Mouse (Mus musculus) layer of hippocampus, postnatal 36 days (tissue): ENCODE data around the gene Cacna1a. TPM values are rescaled to one million over a fixed set of nuclear protein-coding genes. Genes with fewer than 3 reads are reported as not detected.
"Not testable (repeated sequence)": the region's sequence is repeated elsewhere in the genome, so short reads cannot be mapped to it uniquely, and the experiment has no call there.

Experiments used
- DNase-seq, 2 experiments: peaks; one replicate each; pipeline ENCODE4 v3.0.0; 2022
- total RNA-seq, 2 experiments: library from RNA; stranded (reverse); gene quantifications; 2 replicates each; pipeline ENCODE4 v1.2.3; 2021

Gene Cacna1a
- total RNA-seq, 2 experiments from 2014 or later = 191 to 224 TPM

GRCm38 (mm10) chr8:84661961-84662571, 273.8 kb downstream of the Cacna1a start:
- DNase-seq = peak in 1 of 2 experiments; percentile 54

- peak; percentile 91 to 93 for DNase-seq
These were observed 274.4 kb downstream of the Cacna1a start, which contains the start of gene Ier2 for GRCm38 (mm10) chr8:84662581-84663065. TSS of gene Ier2 (minus strand) at chr8:84662852.

- DNase-seq = peak; percentile 96
These were observed 275.5 kb downstream of the Cacna1a start for GRCm38 (mm10) chr8:84663483-84664327.

GRCm38 (mm10) chr8:84664566-84665384, 276.5 kb downstream of the Cacna1a start:
- DNase-seq = peak; percentile 80 to 81

GRCm38 (mm10) chr8:84665385-84665893, 277.2 kb downstream of the Cacna1a start:
- no peak for DNase-seq

- DNase-seq = no peak
These were observed 279.8 kb downstream of the Cacna1a start for GRCm38 (mm10) chr8:84668081-84668480.

GRCm38 (mm10) chr8:84668731-84669485, 280.7 kb downstream of the Cacna1a start:
- no peak for DNase-seq

GRCm38 (mm10) chr8:84670295-84671006, 282.2 kb downstream of the Cacna1a start:
- not testable (repeated sequence) for DNase-seq

GRCm38 (mm10) chr8:84677305-84677704, 289.1 kb downstream of the Cacna1a start:
- DNase-seq = no peak

- DNase-seq = no peak
These were observed 293.2 kb downstream of the Cacna1a start for GRCm38 (mm10) chr8:84681476-84681875.

GRCm38 (mm10) chr8:84682257-84682656, 294.0 kb downstream of the Cacna1a start:
- no peak for DNase-seq

GRCm38 (mm10) chr8:84684537-84684936, 296.3 kb downstream of the Cacna1a start:
- no peak for DNase-seq

GRCm38 (mm10) chr8:84686191-84687002, 298.2 kb downstream of the Cacna1a start, which contains the start of gene Trmt1:
TSS of gene Trmt1 (plus strand) at chr8:84686307.
- DNase-seq = no peak

- no peak for DNase-seq
These were observed 298.9 kb downstream of the Cacna1a start for GRCm38 (mm10) chr8:84687003-84687704.

- peak; percentile 83 to 86 for DNase-seq
These were observed 299.5 kb downstream of the Cacna1a start, which contains the start of gene Nacc1 for GRCm38 (mm10) chr8:84687705-84688100. TSS of gene Nacc1 (minus strand) at chr8:84687862.

GRCm38 (mm10) chr8:84689091-84689915, 301.1 kb downstream of the Cacna1a start:
- DNase-seq = peak; percentile 84 to 91
